Mouse (Mus musculus) thymus, postnatal 4 days (tissue): ENCODE measurements around the gene Gh.

Source experiments
- DNase-seq: peaks from one replicate; pipeline ENCODE4 v3.0.0; 2021

Gh gene

DNA sequence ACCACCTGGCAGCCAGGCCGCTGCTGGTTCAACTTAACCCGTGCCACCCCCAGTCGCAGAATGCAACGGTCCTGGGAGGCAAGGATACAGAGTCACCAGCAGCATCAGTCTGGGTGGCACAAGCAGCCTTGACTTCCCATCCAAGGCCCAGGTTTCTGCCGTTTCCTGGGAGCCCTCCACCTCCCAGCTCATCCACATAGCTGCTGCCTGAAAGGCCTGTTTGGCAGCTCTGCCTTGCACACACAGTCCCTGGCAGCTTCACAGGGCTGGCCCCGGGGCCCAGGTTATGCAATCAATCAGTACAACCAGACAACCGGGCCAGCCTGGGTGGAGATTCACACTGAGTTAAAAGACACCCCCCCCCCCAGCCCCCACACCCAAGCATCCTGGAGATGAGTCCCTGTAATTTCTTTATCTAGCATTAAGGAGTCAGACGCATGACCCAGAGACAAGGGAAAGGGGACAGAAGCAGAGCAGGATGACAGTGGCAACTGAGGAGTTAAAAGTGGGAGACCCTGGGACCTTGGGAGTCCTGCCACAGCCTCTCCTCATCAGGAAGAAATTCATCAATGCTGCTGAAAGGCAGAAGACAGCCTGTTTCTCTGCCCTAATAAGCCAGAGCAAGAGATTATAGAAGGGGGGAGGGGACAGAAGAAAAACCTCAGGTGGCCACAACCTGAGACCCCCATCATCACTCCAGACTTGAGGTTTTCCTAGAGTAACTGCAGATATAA lies 33.2 kb downstream of the Gh start:
- DNase-seq, result peak; percentile 48

GRCm38 (mm10) chr11:106267871-106268270 lies 33.8 kb downstream of the Gh start:
- no peak for DNase-seq

- peak; percentile 47 for DNase-seq
These were observed 34.3 kb downstream of the Gh start for GRCm38 (mm10) chr11:106267311-106267852.

DNA sequence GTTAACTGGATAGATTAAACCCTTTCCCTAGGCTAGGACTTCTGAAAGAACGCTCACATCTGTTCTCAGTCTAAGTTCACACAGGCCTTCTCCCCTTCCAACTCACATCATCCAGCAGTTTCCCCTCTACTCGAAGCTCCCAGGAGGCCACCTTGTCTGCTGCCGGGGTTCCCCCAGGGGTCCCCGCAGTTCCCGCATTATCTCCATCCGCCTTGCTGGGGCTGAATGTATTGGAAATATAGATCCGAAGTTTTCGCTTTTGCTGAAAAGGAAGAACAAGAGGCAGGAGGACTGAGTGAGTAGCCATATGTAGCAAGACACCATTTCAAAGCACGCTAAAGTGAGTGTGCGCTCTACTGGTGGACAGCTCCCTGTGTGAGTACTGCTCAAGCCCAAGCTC lies 35.2 kb downstream of the Gh start:
- DNase-seq, result no peak

- no peak for DNase-seq
These were observed 36.1 kb downstream of the Gh start for GRCm38 (mm10) chr11:106265570-106265969.

GRCm38 (mm10) chr11:106264988-106265387 lies 36.7 kb downstream of the Gh start:
- no peak for DNase-seq

DNA sequence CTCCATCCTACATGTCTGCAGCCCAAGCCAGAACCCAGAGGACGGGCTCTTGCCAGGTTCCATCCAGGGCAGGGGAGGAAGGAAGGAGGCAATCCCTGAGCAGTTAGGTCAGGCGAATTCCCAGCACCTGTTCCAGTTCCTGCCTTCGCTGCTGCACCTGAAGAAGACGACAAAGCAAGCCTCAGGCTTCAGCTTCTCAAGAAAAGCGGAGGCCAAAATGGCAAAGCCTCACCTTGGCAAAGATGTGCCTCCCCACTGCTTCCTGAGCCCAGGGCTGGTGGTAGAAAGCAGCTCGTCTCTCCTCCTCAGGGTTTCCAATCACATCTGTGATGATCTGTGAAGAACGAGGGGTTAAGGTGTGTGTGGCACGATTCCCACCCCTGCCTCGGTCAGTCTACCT lies 37.7 kb downstream of the Gh start:
- DNase-seq, result no peak

DNA sequence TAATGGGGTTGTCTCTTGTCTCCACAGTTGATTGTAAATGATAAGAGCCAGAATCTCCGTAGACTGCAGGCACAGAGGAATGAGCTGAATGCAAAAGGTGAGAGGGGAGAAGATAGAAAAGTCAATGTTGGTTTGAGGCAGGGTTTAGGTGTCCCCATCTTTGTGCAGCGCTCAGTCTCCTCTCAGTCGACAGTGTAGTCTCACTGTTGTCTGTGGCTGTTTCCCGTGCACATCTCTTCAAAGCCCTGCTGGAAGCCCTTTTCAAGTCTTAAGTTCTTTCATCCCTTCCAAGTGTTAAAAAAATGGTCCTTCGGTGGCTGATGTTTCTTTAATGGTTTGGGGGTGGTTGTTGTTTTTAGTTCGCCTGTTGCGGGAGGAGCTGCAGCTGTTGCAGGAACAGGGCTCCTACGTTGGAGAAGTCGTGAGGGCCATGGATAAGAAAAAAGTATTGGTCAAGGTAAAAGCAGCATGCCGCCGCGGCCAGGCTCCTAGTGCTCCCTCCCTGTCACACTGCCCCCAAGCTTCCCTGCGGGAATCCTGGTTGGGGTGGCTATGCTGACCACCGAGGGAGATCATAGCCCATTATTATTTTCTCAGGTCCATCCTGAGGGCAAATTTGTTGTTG lies 40.7 kb downstream of the Gh start:
- DNase-seq, result no peak

DNA sequence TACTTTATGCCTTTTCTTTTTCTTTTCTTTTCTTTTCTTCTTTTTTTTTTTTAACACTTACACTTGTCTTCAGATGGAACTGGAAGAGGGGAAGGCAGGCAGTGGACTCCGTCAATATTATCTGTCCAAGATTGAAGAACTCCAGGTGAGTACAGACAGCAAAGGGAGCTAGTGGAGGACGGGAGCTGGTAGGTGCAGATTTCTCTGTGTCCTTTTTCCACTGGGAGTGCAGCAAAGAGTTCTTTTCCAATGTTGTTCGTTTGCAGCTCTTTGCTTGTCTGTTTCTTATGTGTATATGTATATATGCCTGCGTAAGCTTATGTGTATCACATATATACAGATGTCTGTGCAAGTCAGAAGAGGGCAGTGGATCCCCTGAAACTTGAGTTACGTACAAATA lies 44.9 kb downstream of the Gh start:
- no peak for DNase-seq

DNA sequence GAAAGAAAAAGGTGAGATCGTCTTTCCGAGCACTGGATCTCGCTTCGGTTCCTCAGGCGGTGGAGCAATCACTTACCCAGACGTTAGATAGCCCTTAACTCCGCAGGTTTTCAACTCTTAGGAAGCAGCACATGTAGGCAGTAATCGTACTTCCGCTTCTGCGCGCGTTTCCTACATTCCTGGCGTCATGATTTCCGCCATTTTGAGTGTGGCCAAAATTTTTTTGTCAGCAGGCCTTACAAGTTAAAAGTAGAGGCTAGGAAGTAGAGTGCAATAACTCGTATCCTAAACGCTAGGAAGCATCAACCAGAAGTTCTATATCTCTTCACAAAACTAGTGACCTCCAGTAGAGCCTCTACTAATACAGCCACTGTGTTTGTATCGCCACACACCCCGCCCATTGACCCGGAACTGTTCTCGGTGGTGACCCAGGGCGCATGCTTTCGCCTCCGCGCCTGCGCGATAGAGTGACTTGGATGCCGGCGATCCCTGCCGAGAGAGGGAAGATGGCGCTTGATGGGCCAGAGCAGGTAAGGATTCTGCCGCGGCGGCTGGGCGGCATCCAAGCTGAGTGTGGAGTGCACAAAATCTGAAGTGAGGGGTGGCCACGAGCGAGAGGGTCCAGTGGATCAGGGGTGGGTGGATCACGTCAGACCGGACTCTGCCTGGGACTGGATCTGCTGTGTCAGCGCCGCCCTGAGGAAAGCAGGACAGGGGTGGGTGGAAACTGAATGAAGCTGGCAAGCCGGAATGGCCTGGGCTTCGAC lies 45.8 kb downstream of the Gh start, which contains the start of the genes Ftsj3 and Psmc5:
Gene Ftsj3 (minus strand): TSS at position 395 of the 767 bp plus-strand sequence.
Gene Psmc5 (plus strand): TSS at position 470 of the 767 bp plus-strand sequence.
- peak; percentile 100 for DNase-seq

- no peak for DNase-seq
These were observed 46.5 kb downstream of the Gh start for GRCm38 (mm10) chr11:106255174-106255573.

DNA sequence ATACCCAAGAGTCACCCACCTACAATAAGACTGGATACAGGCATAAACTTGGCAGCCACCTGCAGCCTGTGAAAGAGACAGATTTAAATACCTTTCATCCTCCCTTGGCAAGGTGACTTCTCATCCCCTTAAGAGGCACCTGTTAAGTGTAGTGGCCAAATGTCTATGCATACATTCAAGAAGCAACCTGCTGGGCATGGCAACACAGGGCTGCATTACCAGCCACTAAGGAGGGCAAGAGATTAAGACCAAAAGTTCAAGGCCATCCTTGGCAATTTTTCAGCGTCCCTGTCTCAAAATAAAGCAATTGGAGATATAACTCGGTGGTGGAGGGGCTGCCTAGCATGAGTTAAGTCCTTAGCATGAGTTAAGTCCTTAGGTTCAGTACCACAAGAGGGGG lies 46.9 kb downstream of the Gh start:
- no peak for DNase-seq
